Mouse (Mus musculus) retina, postnatal 1 day (tissue): Measurements from ENCODE around the gene Tbc1d24.

ENCODE experiments used
- DNase-seq: peaks from one replicate; pipeline ENCODE4 v3.0.0-alpha.2; 2012

Tbc1d24 gene

DNA sequence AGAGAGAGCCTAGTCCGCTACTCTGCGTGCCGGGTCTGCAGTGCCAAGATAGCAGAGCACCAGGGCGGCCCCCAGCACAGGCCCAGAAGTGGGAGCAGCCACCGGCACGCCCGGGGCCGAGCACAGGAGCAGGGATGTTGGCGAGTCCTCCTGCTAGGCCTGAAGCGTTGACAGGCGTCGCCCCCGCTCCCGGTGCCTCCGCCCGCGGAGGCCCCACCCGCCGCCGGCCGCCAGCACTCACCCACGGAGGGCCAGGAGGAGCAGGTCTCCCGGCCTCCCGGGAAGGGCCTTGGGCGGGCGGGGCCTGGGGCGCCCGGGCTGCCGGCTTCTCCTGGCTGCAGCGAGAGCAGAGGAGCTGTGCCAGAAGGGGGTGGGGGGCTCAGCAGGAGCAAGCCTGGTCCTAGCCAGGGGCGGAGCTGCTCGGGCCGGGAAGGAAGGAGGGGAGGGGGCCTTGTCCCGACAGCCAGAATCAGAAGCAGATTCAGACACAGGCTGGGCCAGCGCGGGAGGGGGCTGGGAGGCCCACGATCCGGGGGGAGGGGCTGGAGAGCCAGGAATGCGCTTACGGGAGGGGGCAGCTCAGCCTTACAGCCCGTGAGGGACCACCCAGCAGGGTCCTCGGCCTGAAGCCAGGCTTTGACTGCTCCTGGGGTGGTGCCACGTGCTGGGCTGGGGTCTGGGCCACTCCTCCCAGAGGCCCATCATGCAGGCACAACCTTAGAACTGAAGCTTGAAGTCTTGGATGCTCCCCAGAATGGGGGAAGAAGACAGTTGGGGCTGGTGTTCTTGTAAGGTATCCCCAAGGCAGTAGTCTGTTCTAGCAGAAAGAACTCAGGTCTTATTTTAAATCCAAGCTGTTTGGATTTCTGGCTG is 3.9 kb upstream of the Tbc1d24 start, which contains the start of gene Ntn3:
Gene Ntn3, minus strand, starts transcription at position 489 of the 873 bp plus-strand sequence.
- DNase-seq = peak; percentile 84

DNA sequence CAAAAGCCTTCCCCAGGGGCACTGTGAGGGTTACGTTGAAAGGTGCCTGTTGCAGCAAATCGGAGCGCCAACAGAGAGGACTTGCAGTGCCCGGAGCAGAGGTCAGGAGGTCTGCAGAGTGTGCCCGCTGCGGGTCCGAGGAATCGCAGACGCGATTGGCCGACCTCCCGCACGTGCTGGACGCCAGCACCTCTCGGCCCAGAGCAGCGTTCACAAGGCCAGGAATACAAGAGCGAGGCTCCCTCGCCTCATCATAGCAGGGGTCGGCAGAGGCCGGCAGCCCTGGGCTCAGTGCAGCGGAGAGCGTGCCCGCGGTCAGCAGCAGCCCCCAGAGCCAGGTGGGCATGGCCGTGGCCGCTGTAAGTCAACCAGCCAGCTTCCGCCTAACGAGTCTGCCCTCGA is 3.3 kb upstream of the Tbc1d24 start:
- DNase-seq = peak; percentile 54

DNA sequence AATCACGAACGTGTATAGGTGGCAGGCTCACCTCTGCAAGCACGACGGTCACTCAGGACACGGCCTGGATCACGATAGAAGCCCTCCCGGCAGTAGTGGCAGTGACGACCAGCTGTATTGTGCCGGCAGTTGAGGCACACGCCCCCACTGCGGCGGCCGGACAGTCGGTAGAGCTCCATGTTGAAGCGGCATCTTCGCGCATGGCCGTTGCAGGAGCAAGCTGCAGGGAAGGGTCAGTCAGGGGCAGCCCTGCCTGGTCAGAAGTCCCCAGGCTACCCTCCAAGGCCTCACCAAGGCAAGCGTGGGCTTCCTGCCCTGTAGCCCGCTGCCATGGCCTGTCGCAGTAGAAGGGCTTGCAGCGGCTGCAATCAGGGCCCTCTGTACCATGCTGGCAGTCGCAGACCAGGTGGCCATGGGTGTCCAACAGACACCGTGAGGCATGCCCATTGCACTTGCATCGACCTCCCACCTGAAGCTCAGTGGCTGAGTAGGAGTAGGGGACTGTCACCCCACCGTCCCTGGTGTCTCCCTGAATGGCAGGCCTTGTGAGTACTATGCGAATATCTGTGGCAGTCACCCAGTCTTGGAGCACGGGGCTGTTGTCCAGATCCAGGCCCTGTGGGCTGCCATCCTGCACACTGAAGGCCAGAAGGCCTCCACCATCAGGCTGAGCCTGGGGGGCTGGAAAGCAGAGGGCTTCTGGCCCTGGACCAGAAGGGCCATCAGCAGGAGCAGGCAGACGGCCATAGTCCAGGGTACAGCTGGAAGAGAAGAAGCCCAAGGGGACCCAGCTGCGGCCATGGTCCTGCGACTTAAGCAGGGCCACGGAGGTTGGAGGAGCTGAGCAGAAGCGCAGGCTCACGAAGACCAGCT is 2.6 kb upstream of the Tbc1d24 start:
- DNase-seq = peak; percentile 5

DNA sequence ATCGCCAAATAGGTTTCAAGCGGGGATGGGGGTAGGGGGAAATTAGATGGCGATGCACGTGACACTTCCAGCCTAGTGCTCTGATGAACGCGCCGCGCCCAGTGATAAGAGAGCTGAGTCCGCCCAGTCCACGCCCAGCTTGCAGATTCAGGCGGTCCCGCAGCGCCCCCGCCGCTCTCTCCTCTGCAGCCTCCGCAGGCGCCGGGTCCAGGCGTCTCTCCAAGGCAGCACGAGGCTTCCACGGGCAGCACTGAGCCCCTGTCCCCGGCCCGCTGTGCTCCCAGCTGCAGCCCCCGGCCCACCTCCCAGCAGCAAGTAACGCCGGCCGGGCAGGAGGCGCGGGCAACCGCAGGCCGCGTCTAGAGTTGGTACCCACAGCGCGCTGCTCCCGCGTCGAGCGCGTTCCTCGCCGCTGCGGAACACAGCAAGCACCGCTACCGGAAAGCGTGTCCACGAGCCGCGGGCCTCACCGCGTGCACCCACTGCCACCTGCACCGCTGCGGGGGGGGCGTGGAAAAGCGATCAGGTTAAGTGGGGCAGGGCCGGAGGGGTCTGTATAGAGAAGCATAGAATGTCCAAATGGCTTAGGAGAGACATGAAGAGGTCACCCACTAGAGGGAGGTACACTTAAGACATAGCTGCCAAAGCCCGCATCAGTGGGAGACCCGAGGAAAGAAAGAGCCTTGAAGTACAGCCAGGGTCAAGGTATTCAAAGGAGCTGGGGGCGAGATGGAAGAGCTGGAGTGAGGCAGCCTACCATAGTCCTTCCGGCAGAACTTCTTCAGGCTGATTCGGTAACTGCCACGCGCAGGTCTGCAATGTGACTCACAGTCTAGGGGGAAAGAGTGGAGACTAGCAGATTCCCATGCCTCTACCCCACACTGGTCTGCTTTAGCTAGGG is 1.3 kb upstream of the Tbc1d24 start:
- peak; percentile 70 for DNase-seq

DNA sequence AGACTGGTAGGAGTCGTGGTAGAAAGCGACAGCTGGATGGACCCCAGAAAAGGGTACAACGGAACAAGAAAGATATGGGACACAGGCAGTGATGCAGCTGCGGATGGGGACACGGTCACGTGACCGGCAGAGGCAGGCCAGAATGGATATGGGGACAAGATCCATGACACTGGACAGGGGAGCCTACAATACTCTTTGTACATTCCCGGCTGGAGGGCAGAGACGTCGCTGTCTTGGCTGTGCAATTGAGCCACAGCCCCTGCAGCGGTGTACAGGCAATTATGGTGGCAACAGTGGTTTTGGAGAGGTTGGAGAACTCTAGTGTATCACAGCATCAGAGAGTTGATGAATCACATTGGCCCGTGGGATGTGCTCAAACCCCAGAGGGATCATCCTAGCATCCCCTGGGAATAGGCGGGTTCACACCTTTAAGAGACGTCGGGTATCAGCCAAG is 573 bp upstream of the Tbc1d24 start:
- DNase-seq = no peak

DNA sequence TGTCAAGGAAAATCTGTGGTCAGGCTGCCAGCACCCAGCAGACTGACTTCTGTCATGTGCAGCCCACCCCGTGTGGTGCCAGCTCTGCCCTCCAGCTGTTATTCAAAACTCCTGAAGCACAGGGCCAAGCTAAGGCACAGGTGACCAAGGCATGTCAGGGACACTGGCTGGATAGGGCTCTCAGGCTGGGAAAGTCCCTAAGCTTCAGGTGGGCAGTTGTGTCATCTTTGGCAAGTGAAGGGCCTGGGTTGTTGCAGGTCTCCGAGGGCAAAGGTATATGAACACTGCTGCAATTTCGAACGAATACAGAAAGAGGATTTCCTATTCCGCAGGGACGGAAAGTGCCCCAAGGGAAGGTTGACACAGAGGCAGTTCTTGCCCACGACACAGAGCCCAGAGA is 516 bp downstream of the Tbc1d24 start:
- DNase-seq = no peak

DNA sequence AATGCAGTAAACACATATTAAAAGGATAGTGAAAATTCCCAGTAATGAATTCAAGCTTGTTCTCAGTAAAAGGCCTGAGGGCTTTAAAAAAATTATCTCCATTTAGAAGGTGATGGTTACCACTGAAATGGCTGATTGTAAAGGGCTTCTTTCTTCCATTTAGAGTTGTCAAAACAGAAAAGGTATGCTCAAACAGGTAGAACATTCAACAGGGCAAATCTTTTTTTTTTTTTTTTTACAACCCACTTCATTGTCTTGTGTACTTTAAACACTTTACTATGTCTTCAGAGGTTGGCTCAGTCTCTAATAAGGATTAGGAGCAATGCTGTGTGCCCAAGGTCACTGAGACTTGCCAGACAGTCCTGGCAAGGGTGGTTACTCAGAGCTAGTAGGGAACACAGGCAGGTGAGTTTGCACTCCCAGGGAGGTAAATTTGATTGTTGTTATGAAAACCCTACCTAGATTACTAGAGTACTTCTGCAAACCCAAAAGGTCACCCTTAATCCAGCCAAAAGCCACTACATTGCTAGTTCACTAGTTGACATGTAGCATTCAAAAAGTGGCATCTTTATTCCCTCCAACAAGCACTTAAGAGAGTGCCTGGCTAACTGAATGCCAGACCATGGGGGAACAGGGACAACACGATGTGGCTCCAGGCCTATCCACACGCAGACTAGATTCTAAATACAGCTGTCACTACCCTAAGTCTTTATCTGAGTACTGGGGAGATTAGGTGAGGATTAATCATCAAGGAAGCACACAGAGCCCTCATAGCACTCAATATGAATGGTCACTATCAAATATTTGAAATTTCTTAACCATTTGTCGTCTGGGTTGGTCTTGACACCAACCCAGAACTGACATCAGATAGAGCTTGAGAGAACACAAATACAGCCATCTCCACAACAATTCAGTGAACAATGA is 1.5 kb downstream of the Tbc1d24 start:
- DNase-seq = peak; percentile 10

DNA sequence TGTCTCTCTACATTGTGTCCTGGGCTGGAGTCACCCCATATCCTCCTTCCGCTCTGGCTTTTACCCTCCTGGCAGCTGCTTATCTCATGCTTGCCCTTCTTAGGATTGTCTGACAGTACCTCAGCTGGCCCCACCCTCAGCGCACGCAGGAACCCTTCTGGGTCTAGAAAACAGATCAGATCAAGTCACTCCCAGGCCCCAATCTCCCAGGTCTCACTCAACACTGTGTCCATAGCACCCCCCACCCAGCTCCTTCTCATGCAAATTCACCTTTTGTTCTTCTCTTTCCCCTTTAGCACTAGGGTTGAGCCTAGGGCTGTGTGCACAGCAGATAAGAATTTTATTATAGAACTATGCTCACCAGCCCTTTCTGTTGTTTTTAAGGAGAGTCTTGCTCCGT is 2.3 kb downstream of the Tbc1d24 start:
- DNase-seq = no peak

DNA sequence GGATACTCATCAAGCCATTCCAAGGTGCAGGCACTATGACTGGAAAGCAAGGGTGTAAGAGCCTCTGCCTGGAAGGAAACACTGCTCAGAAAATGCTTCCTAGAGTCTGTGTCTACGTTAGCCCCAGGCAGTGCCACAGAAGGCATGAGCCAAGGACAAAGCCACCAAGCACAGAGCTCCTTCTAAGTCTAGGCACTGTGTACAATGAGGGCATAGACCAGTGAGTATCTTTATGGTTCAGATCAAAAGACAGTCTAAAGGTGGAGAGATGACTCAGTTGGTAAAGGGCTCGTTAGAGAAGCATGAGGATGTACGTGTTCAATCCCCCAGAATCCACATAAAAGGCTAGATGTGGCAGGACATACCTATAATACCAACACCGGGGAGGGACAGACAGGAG is 4.3 kb downstream of the Tbc1d24 start:
- DNase-seq = no peak

DNA sequence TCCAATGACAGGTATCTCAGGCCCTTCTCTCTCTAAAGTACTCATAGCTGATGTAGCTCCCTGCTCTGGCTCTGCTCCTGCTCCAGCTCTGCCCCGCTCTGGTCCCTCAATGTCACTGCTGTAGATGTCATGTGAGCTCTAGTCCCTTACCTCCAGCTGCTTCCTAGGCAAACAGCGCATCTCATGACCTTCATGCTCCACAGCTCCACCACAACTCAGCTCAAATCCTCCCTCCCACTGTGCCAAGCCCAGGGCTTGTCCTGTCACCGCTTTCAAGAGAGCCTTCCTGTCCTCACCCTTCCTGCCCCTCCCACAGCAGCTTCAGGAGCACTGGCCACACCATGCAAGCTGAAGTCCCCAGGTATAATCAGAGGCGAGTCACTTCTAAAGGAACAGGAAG is 5.6 kb downstream of the Tbc1d24 start:
- DNase-seq = no peak

DNA sequence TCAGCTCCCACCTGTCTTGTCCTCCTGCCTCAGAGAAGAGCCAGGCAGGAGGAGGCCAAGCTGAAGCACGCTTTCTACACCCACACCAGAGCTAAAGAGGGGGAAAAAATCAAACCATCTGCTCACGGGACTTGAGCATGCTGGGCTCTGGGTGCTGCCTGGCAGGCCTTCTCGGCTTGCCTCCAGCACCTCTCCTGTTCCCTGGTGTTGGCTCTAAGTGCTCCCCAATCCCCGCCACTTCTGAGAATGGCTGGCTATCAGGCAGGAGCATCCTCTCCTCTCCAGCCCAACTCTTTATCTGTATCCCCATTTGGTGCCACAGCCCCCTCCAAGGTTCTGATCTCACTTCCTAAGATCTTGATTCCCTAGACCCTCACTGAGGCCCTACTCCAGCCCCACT is 6.1 kb downstream of the Tbc1d24 start:
- no peak for DNase-seq

DNA sequence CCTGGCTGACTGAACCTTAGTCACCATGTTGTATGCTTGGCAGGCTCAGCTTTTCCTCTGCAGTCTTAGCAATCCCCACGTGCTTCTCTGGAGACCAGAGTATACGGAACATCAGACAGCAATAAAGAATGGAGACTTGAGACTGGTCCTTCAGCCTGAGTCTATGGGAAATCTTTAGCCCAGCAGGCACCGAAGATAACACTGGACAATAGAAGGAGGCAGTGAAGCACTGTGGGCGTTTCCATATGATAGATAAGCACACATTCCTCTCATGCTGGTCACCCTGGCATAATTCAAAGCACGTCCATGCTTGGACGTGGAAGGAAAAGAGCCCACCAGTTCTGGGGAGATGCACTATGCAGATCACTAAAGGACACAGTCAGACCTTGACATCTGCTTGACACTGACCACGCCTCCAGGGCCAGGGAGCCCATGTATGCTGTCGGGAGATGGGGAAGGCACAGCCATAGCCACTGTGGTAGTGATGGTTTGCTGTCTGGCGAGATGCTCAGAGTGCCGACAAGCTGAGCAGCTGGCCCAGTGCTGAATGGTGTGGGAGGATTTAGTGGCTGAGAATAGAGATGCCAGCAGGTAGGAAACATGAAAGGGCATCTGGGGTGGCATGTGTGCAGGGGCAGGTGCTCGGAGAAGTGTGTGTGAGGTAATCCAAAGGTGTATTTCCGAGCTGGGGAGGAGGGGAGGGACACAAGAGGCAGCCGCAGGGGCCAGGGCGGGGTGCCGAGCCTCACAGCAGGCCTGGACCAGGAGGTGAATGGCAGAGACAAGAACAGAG is 8.1 kb downstream of the Tbc1d24 start:
- DNase-seq = no peak

DNA sequence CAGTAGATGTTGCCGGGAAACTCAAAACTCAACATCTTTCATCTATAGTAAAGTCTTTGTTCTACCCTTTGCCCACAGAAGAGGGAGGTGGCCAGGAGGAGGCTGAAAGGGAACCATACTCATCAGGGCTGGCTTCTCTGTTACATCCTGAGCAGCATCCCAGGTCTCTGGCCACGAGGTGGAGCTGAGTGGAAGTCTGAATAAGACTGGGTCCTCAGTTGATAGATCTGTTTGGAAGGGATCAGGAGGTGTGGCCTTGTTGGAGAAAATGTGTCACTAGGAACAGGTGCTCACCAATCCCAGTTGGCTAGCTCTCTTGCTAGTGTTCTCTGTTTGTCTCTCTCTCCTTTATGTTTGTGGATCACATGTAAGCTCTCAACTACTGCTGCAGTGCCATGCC is 10.0 kb downstream of the Tbc1d24 start:
- DNase-seq = no peak

DNA sequence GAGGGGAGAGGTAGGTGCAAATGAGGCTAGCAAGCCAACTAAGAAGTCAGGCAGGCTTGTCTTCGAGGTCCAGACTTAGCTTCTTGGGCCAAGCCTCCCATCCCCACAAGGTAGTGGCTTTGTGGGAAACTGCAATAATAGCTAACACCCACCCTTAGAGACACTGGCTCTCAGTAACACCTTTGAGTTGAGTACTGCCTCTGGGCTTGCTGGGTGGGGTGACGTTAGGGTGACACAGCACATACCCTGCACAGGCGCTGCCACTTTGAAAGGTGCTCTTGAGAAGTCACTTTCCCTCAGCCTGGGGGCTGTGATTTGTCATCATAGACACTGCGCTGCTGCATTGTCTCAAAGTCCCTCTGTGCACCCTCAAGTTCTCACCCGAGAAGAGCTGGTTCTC is 11.6 kb downstream of the Tbc1d24 start:
- DNase-seq = no peak

DNA sequence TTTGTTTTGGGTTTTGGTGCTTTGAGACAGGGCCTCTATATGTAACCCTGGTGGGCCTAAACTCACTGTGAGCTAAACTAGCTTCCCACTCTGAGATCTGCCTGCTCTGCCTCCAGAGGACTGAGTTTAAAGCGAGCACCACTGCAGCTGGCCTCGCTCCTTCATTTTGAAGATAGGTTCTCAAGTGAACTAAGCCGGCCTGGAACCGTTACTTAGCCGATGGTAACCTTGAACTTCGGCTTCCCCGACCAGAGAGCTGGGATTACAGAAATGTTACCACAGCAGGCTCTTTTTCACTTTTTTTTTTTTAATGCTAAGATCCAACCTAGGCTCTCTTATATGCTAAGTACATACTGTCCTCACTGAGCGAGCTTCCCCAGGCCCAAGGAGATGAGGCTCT is 12.1 kb downstream of the Tbc1d24 start:
- DNase-seq = no peak

DNA sequence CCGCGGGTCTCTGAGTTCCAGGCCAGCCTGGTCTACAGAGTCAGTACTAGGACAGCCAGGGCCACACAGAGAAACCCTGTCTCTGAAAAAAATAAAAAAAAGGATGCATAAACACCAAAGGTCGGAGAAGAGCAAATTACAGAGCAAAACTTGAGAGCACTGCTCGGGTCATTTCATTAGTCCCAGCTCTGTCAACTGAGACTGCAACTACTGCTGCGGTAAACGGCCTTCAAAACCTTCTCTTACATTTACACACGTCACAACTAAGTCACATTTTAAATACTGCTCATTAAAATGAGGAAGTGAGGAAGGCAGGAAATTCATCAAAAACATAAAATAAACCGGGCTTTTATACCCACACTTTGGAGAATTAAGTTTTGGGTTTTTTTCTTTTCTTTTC is 12.5 kb downstream of the Tbc1d24 start:
- no peak for DNase-seq

DNA sequence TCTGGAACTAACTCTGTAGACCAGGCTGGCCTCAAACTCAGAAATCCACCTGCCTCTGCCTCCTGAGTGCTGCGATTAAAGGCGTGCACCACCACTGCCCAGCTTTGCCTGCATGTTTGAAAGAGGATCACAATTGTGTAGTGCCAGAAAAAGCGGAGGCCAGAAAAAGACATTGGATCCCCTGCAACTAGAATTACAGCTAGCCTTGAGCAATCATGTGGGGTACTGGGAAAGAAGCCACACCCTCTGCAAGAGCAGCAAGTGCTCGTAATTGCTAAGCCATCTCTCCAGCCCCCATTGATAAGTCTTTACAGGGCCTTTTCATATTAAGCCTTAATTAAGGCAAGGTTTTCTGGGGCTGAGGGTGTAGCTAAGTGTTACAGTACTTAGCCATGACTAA is 13.9 kb downstream of the Tbc1d24 start:
- no peak for DNase-seq

DNA sequence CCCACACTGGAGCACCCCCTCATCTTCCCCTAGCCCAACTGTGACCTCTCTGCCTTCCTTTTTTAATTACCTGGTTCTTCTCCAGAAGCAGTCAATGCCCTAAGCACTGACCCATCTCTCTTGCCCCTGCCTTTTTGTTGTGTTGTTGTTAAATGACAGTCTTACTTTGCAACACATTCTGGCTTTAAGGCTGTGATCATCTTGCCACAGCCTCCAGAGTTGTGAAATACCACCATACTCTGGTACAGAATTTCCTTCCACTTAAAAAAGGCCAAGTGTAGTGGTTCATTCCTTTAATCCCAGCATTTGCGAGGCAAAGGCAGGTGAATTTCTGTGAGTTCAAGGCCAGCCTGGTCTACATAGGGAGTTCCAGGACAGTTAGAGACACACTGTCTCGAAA is 14.4 kb downstream of the Tbc1d24 start:
- DNase-seq = no peak

DNA sequence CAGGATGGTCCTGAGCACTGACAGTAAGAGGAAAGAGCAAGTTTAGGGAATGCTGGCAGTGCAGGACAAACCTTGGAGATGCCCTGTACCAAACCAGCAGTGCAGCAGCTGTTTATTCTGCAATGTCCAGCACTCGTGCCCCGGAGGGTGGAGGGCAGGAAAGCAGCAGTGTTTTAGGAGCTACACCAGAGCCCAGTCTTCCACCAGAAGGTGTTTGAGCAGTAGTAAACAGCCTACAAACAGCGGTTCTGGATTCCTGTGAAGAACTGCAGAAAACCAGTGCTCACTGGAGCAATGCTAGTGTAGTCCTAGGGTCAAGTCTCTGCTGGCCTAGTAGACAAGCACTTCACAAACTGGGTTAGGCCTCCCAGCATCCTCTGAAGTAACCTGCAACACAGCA is 31.1 kb downstream of the Tbc1d24 start:
- no peak for DNase-seq

DNA sequence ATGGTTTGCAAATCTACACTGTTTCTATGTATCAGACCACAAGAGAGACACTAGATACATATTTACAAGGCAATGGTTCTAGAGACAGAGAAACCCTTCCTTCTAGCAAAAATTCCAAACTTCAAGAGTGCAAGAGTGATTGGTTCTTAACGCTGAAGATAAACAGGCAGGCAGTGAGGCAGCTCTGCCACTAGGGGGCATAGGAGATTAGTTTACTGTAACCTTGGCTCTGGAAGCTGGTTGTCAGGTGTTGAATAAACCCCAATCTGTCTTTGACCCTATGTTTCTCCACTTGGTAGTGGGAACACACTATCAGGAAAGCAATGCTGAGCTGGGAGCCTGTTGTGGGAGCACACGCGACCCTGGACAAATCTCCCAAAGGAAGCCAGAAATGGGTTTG is 31.9 kb downstream of the Tbc1d24 start:
- DNase-seq = peak; percentile 80

DNA sequence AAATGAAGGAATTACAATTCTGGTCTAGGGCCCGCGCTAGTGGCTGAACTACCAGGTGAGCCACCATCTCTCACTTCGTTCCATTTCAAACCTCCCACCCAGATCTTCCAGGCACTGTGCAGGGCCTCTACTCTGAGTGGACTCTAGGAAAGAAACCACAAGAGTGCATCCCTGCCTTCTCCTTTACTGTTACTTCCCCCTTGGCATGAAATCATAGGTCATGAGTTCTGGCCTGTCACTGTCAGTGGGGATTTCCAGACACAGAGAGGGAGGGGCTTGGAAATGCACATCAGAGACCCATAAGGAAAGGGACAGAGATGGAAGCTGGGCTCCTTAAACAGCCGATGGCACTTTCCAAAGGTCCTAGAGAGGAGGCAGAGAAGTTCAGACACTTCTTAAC is 33.6 kb downstream of the Tbc1d24 start:
- no peak for DNase-seq
